Mouse (Mus musculus) C2C12 (cell line): ENCODE measurements around the gene Hspa12a.

Experiments
- CEBPB ChIP-seq: IDR thresholded peaks from one replicate; pipeline ENCODE4 v1.6.1; 2011; ENCODE audit warnings: low read depth, mild to moderate bottlenecking, control low read depth, moderate library complexity
- CTCF ChIP-seq: IDR thresholded peaks from one replicate; pipeline ENCODE4 v1.5.1; 2011; ENCODE audit not compliant: control insufficient read depth, insufficient read depth, insufficient read length
- MAX ChIP-seq: IDR thresholded peaks from one replicate; pipeline ENCODE4 v1.6.1; 2011; ENCODE audit warnings: mild to moderate bottlenecking, control low read depth
- MYOD1 ChIP-seq: IDR thresholded peaks from one replicate; pipeline ENCODE4 v1.6.1; 2011; ENCODE audit warnings: low read depth; ENCODE audit not compliant: control insufficient read depth, insufficient read length
- MYOG ChIP-seq: IDR thresholded peaks from one replicate; pipeline ENCODE4 v1.6.1; 2011; ENCODE audit not compliant: control insufficient read depth, insufficient read length; ENCODE audit errors: extremely low read depth
- USF1 ChIP-seq: IDR thresholded peaks from one replicate; pipeline ENCODE4 v1.6.1; 2011; ENCODE audit warnings: low read depth, mild to moderate bottlenecking, control low read depth, moderate library complexity

GRCm38 (mm10) chr19:58859831-58860254 is 83.6 kb downstream of the Hspa12a start:
- TF ChIP-seq MAX (no peak), CTCF (no peak), USF1 (no peak), MYOG (no peak), CEBPB (no peak), MYOD1 (no peak)
